Mouse (Mus musculus) heart, adult 2 months (tissue): Measurements from ENCODE around the gene Kcnma1. TPM values are rescaled to one million over a fixed set of nuclear protein-coding genes. Genes with fewer than 3 reads are reported as not detected.

Source experiments
- DNase-seq, 2 experiments: peaks; one replicate each; pipeline ENCODE4 v3.0.0; 2021
- H3K27ac ChIP-seq: fragments of 200-600 bp; 2 replicates; pipeline ENCODE4 v1.8.1; 2022
- H3K27me3 ChIP-seq: fragments of 200-500 bp; 2 replicates; pipeline ENCODE4 v1.6.1; 2012; ENCODE audit warnings: mild to moderate bottlenecking, low read length, inconsistent platforms, mixed read lengths; ENCODE audit not compliant: control insufficient read depth, insufficient read depth
- H3K36me3 ChIP-seq: fragments of 200-500 bp; 2 replicates; pipeline ENCODE4 v1.6.1; 2012; ENCODE audit warnings: low read length, inconsistent platforms; ENCODE audit not compliant: control insufficient read depth, insufficient read depth
- H3K4me1 ChIP-seq: fragments of 200-500 bp; 2 replicates; pipeline ENCODE4 v1.6.1; 2011; ENCODE audit warnings: low read length; ENCODE audit not compliant: control insufficient read depth, insufficient read depth
- H3K4me3 ChIP-seq: fragments of 200-600 bp; 2 replicates; pipeline ENCODE4 v1.8.1; 2022
- H3K79me2 ChIP-seq: fragments of 200-500 bp; replicated peaks from 2 replicates; pipeline ENCODE4 v1.6.1; 2012; ENCODE audit warnings: mild to moderate bottlenecking, inconsistent platforms, low read length, moderate library complexity, mixed read lengths; ENCODE audit not compliant: control insufficient read depth, insufficient read depth
- H3K9ac ChIP-seq: fragments of 200-500 bp; 2 replicates; pipeline ENCODE4 v1.6.1; 2012; ENCODE audit warnings: low read depth, mild to moderate bottlenecking, control low read depth, inconsistent platforms, low read length, mixed read lengths
- CTCF ChIP-seq: fragments of 200-600 bp; IDR thresholded peaks from 2 replicates; pipeline ENCODE4 v1.8.1; 2022; ENCODE audit warnings: antibody characterized with exemption, mild to moderate bottlenecking, moderate library complexity
- EP300 ChIP-seq: fragments of 200-500 bp; IDR thresholded peaks from 2 replicates; pipeline ENCODE4 v1.6.1; 2011; ENCODE audit warnings: low read depth, low read length, control low read depth; ENCODE audit not compliant: insufficient read depth
- POLR2A ChIP-seq: fragments of 200-500 bp; IDR thresholded peaks from 2 replicates; pipeline ENCODE4 v1.6.1; 2011; ENCODE audit warnings: mild to moderate bottlenecking, low read depth, low read length, control low read depth; ENCODE audit not compliant: insufficient read depth
- WGBS: fragments of 180-500 bp; shearing (Covaris S2); methylation state at CpG from one replicate; pipeline ENCODE4 v1.1.7; 2018; 5-methylcytosine and 5-hydroxymethylcytosine counted together
- intact Hi-C: fragments of 180-260 bp; cut with DNase I; formaldehyde crosslinking; loops from one replicate; pipeline ENCODE4 v1.15.1; 2025
- polyA plus RNA-seq: library from polyadenylated mRNA; depleted of rRNA; stranded (reverse); fragments of >200 nt; gene quantifications from 2 replicates; pipeline ENCODE4 v1.2.3, GENCODE M21; 2012
- total RNA-seq, 2 experiments: library from RNA; stranded (reverse); gene quantifications; 2 replicates each; pipeline ENCODE4 v1.2.3; 2021

Kcnma1 gene
- total and polyA plus RNA-seq, 3 experiments, result 0.66 to 0.84 (median 0.78) TPM

DNA sequence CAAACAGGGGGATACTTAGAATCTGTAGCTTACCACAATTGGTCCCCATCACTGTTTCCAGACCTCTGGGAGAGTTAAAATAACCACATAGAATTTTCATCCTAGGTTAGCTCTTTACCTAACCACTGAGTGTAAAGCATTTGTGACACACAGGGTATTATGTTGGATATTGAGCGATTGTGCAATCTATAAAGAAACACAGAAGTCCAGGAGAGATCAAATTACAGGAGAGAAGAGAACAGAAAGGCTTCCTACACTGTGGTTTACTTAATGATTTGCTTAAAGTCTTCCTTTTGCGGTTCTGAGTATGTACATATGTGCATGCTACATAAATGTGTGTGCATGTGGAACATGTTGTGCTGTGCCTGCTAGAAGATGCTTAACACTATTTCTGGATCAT, 458.6 kb downstream of the Kcnma1 start:
- H3K79me2 ChIP-seq, result no peaks in the 10 kb centered on the region
- intact Hi-C loops, result no loop called here
- WGBS, result 75% methylated on average over 2 of the region's 2 CpGs
- no peaks in the 10 kb centered on the region for H3K36me3 ChIP-seq
- H3K9ac ChIP-seq, result no peak overlapping the region
- H3K4me1 ChIP-seq, result no peaks in the 10 kb centered on the region
- TF ChIP-seq POLR2A (no peak), CTCF (no peak), EP300 (no peak)
- H3K27me3 ChIP-seq, result no peaks in the 10 kb centered on the region
- DNase-seq, result no peak
- H3K27ac ChIP-seq, result no peak overlapping the region
- no peak overlapping the region for H3K4me3 ChIP-seq

DNA sequence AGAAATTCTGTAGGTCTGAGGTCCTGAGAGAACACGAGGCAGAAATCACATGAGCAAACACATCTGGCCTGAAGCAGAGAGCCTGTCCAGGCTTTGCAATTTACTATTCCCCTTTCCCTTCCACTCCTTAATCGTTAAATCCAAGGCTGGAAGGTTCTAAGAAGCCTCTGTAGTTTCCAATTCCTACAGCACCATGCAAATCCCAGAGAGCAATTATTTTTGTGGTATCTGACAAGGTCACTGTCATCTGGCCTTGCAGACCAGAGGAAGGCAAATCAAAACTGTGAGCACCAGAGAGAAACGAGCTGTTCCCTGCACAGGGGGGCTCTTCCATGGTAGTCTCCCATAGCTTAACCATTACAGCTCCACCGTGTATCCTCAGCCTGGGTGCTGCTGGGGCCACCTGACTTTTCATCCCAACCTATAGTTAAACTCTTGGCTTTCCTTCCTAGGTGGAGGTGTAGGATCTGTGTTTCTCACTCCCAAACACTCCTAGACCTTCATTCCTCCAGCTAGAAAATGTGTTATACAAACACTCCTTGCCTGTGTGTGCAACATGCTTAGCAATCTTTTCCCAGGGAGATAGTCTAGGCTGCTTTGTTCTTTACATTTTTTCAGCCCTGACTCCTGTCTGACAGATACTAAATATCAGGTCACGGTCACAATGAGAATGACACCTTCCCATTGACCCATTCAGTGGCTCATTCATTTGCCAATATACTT, 461.9 kb downstream of the Kcnma1 start:
- H3K4me1 ChIP-seq, result no peaks in the 10 kb centered on the region
- no peak overlapping the region for H3K9ac ChIP-seq
- H3K27ac ChIP-seq, result no peak overlapping the region
- no peak overlapping the region for H3K4me3 ChIP-seq
- no peaks in the 10 kb centered on the region for H3K79me2 ChIP-seq
- 54% methylated on average over 5 of the region's 5 CpGs for WGBS
- no peaks in the 10 kb centered on the region for H3K36me3 ChIP-seq
- no peaks in the 10 kb centered on the region for H3K27me3 ChIP-seq
- intact Hi-C loops, result no loop called here
- DNase-seq, result no peak
- TF ChIP-seq POLR2A (no peak), CTCF (no peak), EP300 (no peak)

DNA sequence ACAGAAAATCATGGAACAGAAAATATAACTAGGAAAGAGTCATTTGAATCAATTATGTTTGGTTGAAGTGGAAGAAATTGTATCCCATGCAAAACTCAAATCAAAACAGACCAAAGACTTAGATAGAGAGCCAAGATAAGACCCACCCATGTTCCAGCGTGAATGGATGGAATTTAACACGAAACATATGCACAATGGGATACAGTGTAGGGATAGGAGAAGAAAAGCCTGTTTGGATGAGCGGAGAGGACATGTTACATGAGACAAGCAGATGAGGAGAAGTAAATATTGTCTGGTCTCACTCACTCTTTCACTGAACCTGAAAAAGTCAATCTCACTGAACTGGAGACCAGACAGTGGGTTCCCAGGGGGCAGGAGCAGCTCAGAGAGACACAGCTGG, 463.8 kb downstream of the Kcnma1 start:
- no peak overlapping the region for H3K27ac ChIP-seq
- 70% methylated on average over 3 of the region's 3 CpGs for WGBS
- H3K4me3 ChIP-seq, result no peak overlapping the region
- no peaks in the 10 kb centered on the region for H3K27me3 ChIP-seq
- intact Hi-C loops, result no loop called here
- no peaks in the 10 kb centered on the region for H3K79me2 ChIP-seq
- no peaks in the 10 kb centered on the region for H3K36me3 ChIP-seq
- no peak for DNase-seq
- no peak overlapping the region for H3K9ac ChIP-seq
- TF ChIP-seq EP300 (no peak), CTCF (no peak), POLR2A (no peak)
- H3K4me1 ChIP-seq, result no peaks in the 10 kb centered on the region

DNA sequence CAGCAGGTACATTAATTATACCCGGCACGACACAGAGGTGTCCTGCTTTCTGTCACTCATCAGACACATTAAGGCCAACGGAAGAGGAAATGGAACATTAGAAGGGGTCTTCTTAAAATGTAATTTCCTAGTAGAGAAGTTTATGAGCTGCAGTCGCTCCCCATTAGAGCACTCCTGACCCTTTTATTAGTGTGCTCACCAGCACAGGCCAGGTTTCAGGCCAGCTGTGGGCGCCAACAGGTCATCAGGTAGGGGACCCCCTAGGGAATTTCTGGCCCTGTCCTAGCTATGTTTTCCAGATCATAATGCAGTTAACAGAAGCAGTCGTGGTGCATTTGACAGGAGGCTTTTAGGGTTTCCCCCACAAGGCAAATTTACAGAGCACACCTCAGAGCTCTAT, 472.2 kb downstream of the Kcnma1 start:
- Histone ChIP-seq H3K4me1 (no peaks in the 10 kb centered on the region), H3K79me2 (no peaks in the 10 kb centered on the region), H3K9ac (no peak overlapping the region), H3K36me3 (no peaks in the 10 kb centered on the region), H3K4me3 (no peak overlapping the region), H3K27ac (no peak overlapping the region), H3K27me3 (no peaks in the 10 kb centered on the region)
- 78% methylated on average over 6 of the region's 6 CpGs for WGBS
- TF ChIP-seq POLR2A, result no peak
- no peak for TF ChIP-seq EP300
- TF ChIP-seq CTCF, result no peak
- DNase-seq, result no peak
- intact Hi-C loops, result no loop called here

DNA sequence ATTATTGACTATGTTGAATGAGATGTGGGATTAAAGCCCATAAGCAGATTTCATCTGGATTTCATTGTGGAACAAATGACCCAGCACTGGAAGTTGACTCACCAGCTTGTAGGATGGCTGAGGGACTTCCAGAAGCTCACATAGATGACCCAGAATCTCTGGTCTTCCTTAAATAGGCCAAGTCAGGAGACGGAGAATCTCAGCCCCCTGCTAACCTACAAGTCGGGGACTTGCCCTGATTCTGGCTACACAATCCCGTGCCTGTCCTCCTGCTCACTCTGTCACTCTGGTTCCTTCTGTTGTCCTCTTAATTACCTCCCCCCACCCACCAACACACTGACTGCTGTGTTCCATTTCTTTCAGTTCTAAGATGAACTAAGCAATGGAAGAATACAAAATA, 474.7 kb downstream of the Kcnma1 start:
- Histone ChIP-seq H3K36me3 (no peaks in the 10 kb centered on the region), H3K4me3 (no peak overlapping the region), H3K27me3 (no peaks in the 10 kb centered on the region), H3K9ac (no peak overlapping the region), H3K4me1 (no peaks in the 10 kb centered on the region), H3K27ac (no peak overlapping the region), H3K79me2 (no peaks in the 10 kb centered on the region)
- 80% methylated on average over 3 of the region's 3 CpGs for WGBS
- TF ChIP-seq EP300 (no peak), POLR2A (no peak)
- intact Hi-C loops, result no loop called here
- DNase-seq, result no peak

DNA sequence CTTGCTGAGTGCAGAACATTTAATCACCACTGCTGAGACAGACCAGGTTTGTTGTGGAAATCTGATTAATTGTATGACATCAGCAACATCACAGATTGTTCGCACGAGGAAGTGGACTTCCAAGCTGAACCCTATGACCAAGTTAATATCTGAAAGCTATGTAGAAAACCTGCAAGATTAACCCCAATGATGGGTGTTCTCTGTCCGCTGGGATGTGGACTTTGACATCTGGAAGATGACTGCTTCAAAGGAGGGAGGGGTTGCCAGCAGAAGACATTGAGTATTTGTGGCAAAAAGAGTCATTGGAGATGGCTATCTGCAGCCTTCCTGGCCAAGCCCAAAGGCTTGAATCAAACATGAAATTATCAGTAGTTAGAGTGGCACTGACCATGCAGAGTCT, 480.9 kb downstream of the Kcnma1 start:
- no peaks in the 10 kb centered on the region for H3K27me3 ChIP-seq
- TF ChIP-seq CTCF (no peak), EP300 (no peak)
- no peak overlapping the region for H3K27ac ChIP-seq
- no peaks in the 10 kb centered on the region for H3K4me1 ChIP-seq
- H3K36me3 ChIP-seq, result no peaks in the 10 kb centered on the region
- 77% methylated on average over 3 of the region's 3 CpGs for WGBS
- H3K4me3 ChIP-seq, result no peak overlapping the region
- H3K79me2 ChIP-seq, result no peaks in the 10 kb centered on the region
- H3K9ac ChIP-seq, result no peak overlapping the region
- no peak for DNase-seq
- intact Hi-C loops, result no loop called here
